Mouse (Mus musculus): Measurements from ENCODE around the gene Gldc.
A peak's percentile ranks its signal among the peaks of the same experiment; 100 is the strongest.

Gldc gene

DNA sequence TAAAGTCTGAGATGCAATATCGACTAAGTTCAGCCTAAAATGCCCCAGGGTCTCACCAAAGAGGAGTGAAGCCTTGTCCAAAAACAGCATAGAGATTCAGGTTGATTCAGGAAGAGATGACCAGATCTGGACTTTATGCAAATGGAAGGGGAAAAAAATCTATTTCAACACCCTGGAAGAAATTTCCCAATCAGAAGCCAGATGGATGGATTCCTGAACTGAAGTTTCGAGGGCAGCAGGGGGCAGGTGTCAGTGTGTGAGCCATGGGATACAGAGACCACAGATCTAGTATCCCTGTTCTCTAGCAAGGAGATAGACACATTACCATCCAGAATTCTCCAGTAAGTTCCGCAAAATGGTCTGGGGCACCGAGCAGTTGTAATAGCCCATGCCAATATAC, 17.0 kb downstream of the Gldc start:
- DNase-seq (ENCODE audit: low read depth, low spot score) = no peak

DNA sequence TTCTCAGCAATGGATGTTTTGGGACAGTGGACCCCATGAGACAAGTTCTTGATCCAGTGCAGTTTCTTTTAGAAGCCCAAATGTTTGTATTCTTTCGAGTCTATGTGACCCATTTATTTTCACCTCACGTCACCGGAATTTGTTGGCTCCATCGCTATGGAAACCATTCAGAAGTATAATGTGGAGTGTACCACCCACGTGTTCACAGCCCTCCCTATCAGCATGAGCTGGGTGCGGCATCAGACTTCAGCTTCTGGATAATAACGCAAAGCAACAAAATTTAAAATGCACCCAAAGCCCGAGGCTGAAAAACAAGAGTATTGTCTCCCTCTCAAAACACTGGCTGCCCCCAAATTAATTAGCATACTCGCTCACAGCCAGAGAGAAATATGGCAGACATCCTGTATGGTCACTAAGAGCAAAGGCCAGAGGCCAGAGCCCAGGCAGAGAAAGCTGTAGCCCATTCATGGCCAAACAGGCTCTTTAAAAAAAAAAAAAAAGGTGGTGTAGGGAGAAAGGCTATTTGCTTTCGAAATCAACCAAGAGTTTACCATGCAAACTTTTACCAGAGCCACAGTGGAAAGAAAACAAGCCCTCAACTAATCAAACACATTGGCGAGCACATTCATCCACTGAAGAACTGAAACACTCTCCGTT, 18.1 kb downstream of the Gldc start:
- DNase-seq (ENCODE audit: low read depth, low spot score) = peak; percentile 38

DNA sequence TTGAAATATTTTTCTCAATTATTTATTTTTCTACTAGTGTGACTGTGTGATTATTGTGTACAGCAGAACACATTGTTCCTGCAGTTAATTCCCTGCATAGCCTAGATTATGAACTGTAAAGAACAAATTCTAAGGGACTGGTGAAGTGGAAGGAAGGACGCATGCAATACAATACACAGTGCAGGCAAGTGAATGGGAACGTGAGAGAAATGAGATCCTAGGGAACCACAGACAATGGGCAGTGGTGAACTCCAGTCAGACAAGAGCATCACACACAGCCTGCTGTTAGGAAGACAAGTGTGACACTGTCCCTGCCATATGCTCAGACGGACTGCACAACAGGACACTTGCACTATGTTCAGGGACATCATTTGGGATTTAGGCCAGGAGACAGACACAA, 21.5 kb downstream of the Gldc start:
- no peak for DNase-seq (ENCODE audit: low read depth, low spot score)

DNA sequence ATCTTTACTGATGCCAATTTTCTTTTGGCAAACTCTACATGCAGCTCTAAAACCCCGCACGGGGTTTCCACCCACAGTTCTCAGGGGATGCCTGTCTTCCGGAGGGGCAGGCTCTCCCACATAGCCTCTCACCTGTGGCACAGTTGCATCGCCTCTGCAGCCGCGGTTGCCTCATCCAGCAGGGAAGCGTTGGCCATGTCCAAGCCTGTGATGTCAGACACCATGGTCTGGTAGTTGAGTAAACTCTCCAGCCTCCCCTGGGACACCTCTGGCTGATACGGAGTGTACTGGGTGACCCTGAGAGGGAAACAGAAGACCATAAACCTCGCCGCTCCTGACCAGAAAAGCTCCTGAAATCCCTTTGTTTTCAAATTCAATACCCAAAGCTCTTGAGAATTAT, 23.9 kb downstream of the Gldc start:
- DNase-seq (ENCODE audit: low read depth, low spot score) = no peak

DNA sequence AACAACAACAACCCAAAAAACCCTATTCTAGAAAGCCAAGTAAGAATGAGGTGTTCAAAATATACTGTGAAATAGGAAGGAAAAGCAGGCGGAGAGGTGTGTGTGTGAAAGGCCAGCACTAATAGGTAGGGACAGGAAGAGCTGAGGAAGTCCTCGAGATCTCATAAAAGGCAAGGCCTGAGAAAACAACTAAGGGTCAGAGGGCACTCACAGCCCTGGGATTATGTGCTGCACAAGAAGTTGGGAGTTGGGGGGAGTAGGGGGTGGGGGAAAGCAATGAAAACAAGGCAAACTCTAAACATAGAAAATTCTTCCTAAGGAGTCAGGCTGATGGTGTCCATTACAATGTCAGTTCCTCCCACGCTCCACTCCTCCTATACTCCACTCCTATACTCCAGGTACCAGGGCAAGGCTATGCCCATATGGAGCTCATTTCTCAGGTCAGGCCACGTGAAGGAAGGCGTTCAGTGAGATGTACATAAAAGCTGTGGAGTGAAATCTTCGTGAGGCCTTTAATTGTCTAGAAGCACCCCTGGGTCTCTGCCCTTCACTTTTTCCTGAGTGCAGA, 25.9 kb downstream of the Gldc start:
- no peak for DNase-seq (ENCODE audit: low read depth, low spot score)

DNA sequence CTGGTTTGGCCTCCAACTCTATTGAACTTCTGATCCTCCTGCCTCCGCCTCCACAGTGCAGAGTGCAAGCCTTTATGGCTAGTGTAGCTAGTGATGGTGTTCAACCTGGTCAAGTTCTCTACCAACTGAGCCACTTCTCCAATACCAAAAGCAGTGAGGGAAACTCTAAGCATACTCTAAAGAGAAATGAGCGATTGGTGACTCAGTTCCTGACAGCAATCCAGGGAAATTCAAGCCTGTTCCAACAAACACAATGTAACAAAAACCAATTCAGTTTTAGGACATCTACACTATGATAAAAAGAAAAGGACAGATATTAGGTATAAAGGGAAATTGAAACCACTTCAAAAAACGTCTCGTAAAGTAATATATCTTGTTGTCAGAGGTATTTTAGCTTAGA, 27.9 kb downstream of the Gldc start:
- no peak for DNase-seq (ENCODE audit: low read depth, low spot score)

DNA sequence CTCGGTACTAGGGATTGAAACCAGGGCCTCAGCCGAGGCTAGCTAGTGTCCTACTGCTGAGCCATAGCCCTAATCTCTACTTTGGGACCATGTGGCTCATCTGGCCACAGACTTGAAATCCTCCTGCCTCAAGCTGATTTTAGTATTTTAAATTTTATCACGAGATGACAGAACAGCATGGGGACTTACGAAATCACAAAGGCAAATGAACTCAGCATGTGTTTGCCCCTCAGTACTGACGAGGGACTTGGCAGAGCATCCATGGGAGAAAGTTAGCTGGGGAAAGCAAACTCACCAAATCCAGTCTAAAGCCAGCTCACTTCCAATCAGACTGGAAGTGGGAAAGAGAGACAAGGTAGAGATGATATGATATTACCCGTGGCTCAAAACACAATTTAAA, 28.5 kb downstream of the Gldc start:
- DNase-seq (ENCODE audit: low read depth, low spot score) = no peak

DNA sequence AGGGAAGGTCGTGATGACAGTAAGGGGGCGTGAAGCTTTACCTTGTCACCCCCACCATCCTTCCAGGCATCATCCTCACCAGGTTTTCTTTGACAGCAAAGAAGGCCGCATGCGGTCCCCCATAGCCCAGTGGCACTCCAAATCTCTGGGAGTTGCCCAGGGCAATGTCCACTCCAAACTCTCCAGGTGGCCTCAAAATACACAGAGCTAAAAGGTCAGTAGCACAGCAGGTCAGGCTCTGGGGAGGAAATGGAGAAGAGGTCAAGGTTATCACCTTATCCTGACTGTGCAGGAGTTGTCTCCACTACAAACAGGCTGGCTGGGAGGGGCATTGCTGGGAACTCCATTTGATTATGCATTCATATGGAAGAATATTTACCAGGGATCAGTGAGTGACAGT, 30.1 kb downstream of the Gldc start:
- DNase-seq (ENCODE audit: low read depth, low spot score) = no peak

DNA sequence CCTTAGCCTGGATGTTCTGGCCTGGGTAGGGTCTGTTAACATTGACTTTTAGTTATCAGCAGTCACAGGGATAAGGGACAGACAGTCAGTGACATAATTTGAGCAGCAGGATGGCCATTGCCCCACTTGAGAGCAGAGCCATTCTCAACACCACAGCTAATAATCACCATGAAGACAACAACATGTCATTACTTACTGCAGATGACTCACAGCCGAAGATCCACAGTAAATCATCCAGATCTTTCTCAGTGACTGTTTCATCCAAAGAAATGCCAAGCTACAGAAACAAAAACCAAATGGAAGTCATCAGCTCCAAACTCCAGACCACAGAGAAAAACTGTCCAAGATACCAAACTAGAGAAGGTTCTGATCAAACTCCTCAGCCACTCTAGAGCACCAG, 38.9 kb downstream of the Gldc start:
- DNase-seq (ENCODE audit: low read depth, low spot score) = no peak

DNA sequence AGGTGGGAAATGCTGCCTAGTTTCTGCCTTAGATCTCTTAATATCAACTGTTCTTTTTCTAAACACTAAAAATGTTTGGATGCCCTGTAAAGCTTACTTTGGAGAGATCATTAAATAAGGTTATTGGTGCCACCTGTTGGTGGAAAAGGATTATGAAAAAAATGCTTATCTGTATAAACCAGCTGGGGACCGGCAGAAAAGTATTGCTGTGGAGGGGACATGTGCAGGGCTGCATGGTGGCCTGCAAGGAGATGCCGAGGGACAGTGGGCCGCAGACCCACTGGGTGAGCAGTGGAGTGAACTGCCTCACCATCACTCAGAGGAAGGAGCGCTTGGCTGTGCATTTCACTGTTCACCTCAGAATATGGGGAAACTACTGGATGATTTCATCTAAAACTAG, 47.1 kb downstream of the Gldc start:
- DNase-seq (ENCODE audit: low read depth, low spot score) = no peak

DNA sequence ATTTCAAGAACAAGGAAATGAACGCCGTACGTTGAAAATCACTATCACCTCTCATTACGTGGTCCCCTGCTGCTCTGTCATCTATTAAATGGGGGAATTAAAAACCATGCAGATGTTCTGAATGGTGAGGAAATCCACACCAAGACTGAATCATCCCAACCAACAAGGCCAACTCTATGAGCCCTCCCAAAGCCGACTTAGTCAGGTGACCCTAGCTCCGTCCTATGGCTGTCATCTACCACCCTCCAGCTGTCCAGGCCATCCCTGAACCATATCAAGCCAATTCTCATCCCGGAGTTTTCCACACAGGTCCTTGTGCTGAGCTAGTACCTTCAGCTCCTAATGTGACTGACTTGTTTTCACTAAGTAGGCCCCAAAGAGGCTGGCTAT, 49.6 kb downstream of the Gldc start:
- no peak for DNase-seq (ENCODE audit: low read depth, low spot score)

DNA sequence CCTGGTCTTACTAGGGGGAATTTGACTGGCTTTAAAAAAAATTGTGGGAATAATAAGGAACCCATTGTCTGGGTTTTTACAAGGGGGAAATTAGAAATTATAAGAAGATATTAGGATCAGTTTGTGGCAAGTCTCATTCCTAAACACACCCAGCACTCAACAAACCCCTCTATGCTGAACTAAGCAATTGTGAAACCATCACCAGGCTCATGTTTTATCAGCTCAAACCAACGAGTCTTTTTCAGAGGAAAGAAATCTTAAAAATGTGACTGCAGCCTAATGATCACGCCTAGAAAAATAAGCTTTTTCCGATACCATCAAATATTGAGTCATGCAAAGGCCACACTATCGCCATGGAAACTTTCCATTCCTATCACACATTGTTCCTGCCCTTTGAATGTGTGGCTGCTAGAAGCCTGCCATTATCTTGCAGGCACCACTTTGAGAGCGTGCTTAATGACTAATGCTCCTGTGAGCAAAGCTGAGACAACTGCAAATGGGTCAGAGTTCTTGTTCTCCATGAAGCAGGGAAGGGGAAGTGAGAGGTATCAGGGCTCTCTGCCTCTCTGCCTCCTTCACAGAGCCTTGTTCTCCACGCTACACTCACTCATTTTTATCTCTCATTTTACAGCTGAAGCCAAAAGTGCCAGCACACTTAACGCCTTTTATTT, 50.1 kb downstream of the Gldc start:
- DNase-seq (ENCODE audit: low read depth, low spot score) = no peak

DNA sequence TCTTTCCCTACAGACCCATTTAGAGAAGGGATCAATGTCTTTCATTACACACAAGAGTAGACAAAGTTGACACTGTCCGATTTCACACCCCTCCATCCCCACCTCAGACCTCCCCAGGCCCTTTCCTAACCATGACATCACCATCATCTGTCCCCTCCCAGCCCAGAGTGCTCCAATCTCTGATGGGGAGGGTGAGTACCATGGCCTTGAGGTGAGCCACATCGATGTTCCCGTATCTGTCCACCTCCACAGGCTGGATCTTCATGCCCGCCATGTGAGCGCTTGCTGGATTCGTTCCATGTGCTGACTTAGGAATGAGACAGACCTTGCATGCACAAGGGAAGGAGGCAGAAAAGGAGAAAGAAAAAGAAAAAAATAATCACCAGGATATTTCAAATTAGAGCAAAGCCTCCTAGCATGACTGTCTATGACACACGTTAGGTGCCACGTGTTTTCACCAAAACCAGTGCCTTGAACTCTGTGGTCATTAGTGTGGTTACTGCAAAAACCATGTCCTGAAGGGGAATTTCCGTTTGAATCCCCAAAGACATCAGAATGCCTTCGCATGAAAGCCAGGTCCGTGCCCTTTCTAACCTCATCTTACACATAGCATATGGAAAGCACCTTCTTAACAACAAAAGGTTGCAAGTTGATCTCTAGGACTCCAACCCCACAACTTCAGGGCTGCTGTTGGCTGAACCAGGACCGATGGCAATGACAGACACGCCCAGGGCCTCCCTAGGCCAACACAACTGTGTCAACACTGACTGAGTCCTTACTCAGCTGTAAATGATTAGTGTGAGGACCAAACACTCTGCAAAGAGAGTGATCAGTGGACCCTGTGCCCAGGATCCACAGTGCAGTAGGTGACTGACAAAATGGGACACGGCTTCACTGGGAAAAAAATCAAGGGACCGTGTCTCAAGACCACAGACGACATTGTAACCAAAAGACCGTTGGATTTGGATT, 56.6 kb downstream of the Gldc start:
- no peak for DNase-seq (ENCODE audit: low read depth, low spot score)

DNA sequence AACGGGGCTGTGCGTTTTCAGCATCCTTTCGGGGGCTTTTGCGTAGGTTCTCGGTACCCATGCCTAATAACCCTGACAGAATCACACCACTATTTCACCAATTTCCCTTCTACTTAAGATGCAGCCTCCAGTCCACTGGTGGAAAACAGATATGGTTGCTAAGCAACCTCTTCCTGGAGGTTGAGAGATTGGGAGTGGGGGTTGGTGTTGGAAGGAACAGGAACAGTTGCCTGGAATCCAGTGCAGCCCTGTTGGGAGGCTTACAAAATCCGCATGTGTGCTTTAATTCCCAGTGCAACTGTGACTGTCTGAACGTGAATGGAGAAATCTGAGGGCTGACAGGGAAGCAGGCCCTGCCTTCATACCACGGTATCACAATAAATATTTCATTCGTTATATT, 57.5 kb downstream of the Gldc start:
- peak; percentile 92 for DNase-seq (ENCODE audit: low read depth, low spot score)

DNA sequence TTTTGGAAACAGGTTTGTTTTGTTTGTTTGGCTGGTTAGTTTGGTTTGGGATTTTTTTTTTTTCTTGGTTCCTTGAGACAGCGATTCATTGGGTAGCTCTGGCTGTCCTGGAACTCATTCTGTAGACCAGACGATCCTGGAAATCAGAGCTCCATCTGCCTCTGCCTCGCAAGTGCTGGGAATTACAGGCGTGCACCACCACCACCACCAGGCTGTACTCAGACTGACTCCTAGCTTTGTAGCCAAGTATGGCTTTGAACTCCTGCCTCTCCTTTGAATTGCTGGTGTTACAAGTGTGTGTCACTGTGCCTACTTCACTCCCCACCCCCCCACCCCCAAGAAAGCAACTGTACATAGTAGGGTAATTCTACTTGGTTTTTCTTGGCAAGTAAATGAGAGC, 58.0 kb downstream of the Gldc start:
- no peak for DNase-seq (ENCODE audit: low read depth, low spot score)

DNA sequence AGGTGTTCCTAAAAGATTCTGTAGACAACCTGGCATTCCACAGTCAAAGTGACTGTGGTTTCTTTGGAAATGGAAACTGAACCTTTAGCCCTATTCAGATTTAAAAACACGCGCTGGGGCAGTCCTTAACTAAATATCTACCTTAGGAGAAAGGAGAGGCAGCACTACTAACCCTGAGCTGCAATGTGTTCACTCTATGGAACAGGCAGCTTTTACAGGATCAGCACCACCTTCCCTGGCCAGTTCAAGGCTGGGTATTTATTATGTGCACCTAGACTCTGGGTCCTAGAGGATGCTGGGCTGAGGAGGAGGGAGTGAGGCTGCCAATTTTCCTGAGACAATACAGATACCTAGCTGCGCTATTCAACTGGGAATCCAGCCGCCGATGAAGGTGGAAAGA, 59.6 kb downstream of the Gldc start:
- no peak for DNase-seq (ENCODE audit: low read depth, low spot score)

DNA sequence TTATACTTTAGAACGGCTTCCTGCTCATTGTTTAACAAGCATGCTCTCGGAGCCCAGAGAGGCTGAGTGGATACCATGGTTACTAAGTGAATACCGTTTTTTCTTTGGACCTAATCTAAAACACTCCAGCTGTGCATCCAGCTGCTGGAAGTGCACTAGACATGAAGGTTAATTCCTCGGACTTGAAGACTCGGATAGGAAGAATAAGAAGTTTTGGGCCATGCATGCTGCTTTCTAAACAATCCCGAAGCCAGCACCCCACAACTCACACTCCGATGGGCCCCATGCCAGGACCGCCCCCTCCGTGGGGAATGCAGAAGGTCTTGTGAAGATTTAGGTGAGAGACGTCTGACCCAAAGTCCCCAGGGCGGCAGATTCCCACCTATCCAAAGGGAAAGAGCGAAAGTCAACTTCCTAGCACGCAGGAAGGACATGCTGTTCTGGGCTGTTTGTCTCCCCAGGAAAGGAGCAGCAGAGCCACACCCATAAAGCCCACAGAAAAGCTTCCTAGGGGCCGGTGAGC, 60.2 kb downstream of the Gldc start:
- no peak for DNase-seq (ENCODE audit: low read depth, low spot score)

DNA sequence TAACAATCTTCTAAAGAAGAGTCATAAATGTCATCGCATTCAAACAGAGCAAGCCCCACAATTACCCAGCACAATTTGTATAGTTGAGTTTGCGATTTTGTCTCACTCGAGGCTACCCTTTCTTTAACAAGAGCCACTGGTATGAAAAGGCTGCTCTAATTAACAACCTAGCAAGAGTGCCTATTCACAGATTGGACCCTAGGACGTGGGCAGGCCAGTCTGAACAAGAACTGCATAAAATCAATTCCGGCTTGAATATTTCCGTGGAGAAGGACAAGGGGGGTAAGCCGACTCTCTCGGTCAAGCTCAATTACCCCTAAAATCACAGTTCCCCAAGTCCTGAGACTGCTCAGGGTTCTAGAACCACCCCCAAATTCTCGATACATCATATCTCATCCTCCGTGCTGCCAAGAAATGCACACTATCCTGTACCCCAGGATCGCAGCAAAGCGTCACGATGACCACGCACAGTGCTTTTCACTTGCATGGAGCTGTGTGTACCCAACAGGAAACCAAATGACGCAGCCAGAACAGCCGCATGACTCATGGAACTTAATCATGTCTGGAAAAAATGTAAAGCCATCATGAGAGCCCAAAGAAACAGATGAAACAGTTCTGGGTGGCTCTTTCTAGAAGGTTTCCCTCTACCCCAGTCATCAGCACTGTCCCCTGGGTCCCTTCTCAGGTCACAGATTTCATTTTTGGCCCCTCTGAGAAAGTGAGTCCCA, 62.1 kb downstream of the Gldc start:
- no peak for DNase-seq (ENCODE audit: low read depth, low spot score)

DNA sequence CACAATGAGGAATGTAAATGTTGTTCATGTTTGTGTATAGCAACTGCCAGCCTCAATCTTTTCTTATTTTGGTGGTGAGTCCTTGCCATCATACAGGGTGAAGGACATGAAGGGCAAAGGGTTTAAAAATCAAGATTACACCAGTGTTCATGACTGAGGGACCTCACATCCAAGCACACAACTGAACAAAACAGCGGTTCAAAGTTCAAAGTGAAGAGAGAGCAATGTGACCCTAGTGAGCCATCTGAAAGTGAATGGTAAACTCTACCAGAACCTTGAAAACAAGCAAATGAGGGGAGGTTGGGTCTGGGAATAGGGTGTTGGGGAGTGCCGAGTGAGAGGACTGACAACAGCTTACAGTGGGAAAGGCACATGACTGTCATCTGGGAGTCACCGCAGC, 63.8 kb downstream of the Gldc start:
- DNase-seq (ENCODE audit: low read depth, low spot score) = no peak

DNA sequence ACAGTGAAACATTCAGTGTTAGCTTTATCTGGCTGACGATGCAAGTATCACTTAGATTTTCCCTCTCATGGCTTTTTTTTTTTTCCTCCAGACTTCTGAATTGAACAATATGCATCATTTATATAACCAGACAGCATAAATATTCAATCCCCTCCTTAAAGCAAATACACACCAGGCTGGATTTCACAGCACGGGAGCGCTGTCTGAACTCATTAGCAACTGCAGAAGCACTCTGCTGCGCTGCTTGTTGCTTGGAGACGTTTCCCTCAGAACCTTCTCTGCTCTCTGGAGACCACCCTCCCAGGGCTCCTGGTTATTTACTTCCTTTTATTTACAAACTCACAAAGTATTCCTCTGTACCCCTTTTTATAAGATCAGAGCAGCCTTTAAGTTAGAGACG, 66.1 kb downstream of the Gldc start:
- DNase-seq (ENCODE audit: low read depth, low spot score) = peak; percentile 54

DNA sequence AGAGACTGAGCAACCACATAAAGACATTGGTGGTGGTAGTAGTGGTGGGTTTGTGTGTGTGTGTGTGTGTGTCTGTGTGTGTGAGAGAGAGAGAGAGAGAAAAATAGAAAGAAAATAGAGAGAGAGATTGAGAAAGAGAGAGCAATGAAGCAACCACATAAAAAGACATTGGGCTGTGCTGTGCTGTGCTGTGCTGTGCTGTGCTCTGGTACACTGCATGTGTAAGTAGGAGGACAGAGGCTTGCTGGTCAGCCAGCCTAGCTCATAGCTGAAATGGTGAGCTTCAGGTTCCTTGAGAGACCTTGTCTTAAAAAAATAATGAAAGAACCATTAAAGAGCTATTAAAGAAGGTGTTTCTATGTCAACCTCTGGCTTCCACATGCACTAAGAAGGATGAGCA, 66.6 kb downstream of the Gldc start:
- no peak for DNase-seq (ENCODE audit: low read depth, low spot score)

Measured in telencephalon, adult 2 months (tissue).